Mouse (Mus musculus) lung, postnatal 14 days (tissue): ENCODE measurements around the gene Slc38a3.

Source experiments
- DNase-seq: peaks from one replicate; pipeline ENCODE4 v3.0.0; 2021

Slc38a3 gene

GRCm38 (mm10) chr9:107617461-107617860 lies 51.9 kb downstream of the Slc38a3 start:
- no peak for DNase-seq

- DNase-seq: no peak
Observed at GRCm38 (mm10) chr9:107615035-107615434, 54.3 kb downstream of the Slc38a3 start.

- no peak for DNase-seq
Observed at GRCm38 (mm10) chr9:107612945-107613569, 56.3 kb downstream of the Slc38a3 start.

GRCm38 (mm10) chr9:107612191-107612944 lies 57.0 kb downstream of the Slc38a3 start:
- peak; percentile 100 for DNase-seq

GRCm38 (mm10) chr9:107611456-107612190 lies 57.7 kb downstream of the Slc38a3 start:
- DNase-seq: no peak

- DNase-seq: no peak
Observed at GRCm38 (mm10) chr9:107609433-107609830, 59.9 kb downstream of the Slc38a3 start.

GRCm38 (mm10) chr9:107608741-107609432 lies 60.4 kb downstream of the Slc38a3 start, which contains the start of gene Sema3b:
Gene Sema3b (minus strand): TSS chr9:107609229.
- no peak for DNase-seq

GRCm38 (mm10) chr9:107607653-107608245 lies 61.6 kb downstream of the Slc38a3 start:
- DNase-seq: no peak

- no peak for DNase-seq
Observed at GRCm38 (mm10) chr9:107607036-107607435, 62.3 kb downstream of the Slc38a3 start.

GRCm38 (mm10) chr9:107606591-107606990 lies 62.7 kb downstream of the Slc38a3 start:
- DNase-seq: no peak

GRCm38 (mm10) chr9:107605041-107605661 lies 64.2 kb downstream of the Slc38a3 start:
- no peak for DNase-seq

- DNase-seq: no peak
Observed at GRCm38 (mm10) chr9:107603251-107603650, 66.1 kb downstream of the Slc38a3 start.

- peak; percentile 99 for DNase-seq
Observed at GRCm38 (mm10) chr9:107602068-107602648, 67.2 kb downstream of the Slc38a3 start.

GRCm38 (mm10) chr9:107601275-107601674 lies 68.1 kb downstream of the Slc38a3 start:
- no peak for DNase-seq

GRCm38 (mm10) chr9:107600745-107601144 lies 68.6 kb downstream of the Slc38a3 start:
- DNase-seq: no peak
